Mouse (Mus musculus): ENCODE measurements around the gene Adgrb3. TPM values are rescaled to one million over a fixed set of nuclear protein-coding genes. Genes with fewer than 3 reads are reported as not detected.

The Adgrb3 gene
- polyA plus RNA-seq, 1 experiment = not detected

DNA sequence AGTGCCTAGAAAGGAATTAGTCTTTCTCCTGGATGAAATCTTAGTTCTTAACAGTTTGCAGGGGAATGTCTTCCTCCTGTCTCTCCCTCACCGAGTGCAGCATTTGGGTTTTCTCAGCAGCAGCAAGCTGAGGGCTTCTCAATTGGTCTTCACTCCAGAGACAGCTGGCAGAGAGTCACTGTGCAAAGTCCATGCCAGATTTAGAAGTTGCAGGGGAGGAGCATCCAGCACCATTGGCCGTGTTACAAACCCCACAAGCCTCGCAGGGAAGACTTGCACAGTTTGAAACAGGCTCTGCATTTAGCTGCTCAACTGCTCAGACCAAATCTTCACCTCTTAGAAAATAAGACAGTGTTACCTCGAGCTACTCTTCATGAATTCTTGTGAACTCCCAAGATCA is 724.1 kb downstream of the Adgrb3 start:
- Histone ChIP-seq H3K4me1 (ENCODE audit: control insufficient read depth, insufficient read depth, low read length) (no peaks in the 10 kb centered on the region), H3K4me3 (ENCODE audit: insufficient read depth, low read length) (no peak overlapping the region), H3K27ac (ENCODE audit: insufficient read depth, low read depth, low read length) (no peak overlapping the region)
- TF ChIP-seq POLR2A (IDR thresholded peaks at IDR 0.05; ENCODE audit: borderline replicate concordance, low read depth, low read length) (no peak), CTCF (IDR thresholded peaks at IDR 0.05; ENCODE audit: low read depth, low read length) (no peak)

DNA sequence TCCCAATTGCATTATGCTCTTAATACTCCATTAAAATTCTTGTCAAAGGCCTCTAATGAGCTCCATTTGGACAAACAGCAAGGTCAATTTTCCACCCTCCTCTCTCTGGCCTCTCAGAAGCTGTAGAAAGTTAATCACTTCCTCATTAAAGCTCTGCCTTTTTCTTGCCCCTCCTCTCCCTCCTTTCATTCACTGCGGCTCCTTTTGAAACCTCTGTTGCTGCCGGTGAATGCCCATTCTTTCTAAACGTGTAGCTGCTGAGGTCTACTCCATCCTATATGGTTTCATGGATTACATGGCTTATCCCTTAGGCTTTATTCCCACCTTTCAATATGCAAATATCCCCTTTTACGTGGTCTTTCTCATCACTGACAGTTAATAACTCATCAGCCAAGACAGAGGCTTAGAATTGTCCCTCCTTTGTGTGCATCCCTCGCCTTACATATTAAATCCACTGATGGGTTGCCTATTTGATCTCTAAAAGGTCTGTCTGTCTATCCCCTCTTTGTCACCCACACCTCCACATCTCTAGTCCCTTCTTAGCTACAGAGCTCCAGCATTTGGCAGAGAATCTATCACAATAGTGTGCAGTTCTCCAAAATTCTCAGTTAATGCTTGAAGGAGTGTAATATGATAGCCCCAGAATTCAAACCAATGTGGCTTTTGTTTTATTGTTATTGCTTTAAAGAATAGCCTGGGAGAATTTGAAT is 741.3 kb downstream of the Adgrb3 start:
- TF ChIP-seq CTCF (IDR thresholded peaks at IDR 0.05; ENCODE audit: low read depth, low read length) (no peak), POLR2A (IDR thresholded peaks at IDR 0.05; ENCODE audit: borderline replicate concordance, low read depth, low read length) (no peak)
- Histone ChIP-seq H3K27ac (ENCODE audit: insufficient read depth, low read depth, low read length) (no peak overlapping the region), H3K4me1 (ENCODE audit: control insufficient read depth, insufficient read depth, low read length) (no peaks in the 10 kb centered on the region), H3K4me3 (ENCODE audit: insufficient read depth, low read length) (no peak overlapping the region)

- H3K27ac ChIP-seq (ENCODE audit: insufficient read depth, low read depth, low read length) = no peak overlapping the region
- no peaks in the 10 kb centered on the region for H3K4me1 ChIP-seq (ENCODE audit: control insufficient read depth, insufficient read depth, low read length)
- no peak overlapping the region for H3K4me3 ChIP-seq (ENCODE audit: insufficient read depth, low read length)
- TF ChIP-seq CTCF (IDR thresholded peaks at IDR 0.05; ENCODE audit: low read depth, low read length) = no peak
- TF ChIP-seq POLR2A (IDR thresholded peaks at IDR 0.05; ENCODE audit: borderline replicate concordance, low read depth, low read length) = no peak
Observed at GRCm38 (mm10) chr1:25085616-25086372, 743.7 kb downstream of the Adgrb3 start.

DNA sequence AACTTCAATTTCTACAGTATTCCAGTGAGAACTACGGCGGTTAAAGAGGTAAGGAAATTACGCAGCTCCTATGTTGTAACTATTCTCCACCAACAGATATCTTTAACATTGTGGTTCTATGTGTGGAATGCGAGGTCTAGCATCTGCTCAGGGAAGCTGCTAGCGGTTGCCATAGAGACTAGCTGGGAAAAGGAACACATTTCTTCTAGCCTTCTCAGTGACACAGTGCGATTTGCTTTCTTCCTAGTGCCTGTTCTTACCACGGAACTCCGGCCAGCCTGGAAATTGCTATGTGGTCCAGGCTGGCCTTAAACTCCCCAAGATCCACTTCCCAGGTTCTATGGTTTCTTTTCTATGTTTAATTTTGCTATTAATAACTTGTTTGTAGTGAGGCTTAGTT is 747.1 kb downstream of the Adgrb3 start:
- H3K4me3 ChIP-seq (ENCODE audit: insufficient read depth, low read length) = no peak overlapping the region
- no peak overlapping the region for H3K27ac ChIP-seq (ENCODE audit: insufficient read depth, low read depth, low read length)
- H3K4me1 ChIP-seq (ENCODE audit: control insufficient read depth, insufficient read depth, low read length) = no peaks in the 10 kb centered on the region
- no peak for TF ChIP-seq CTCF (IDR thresholded peaks at IDR 0.05; ENCODE audit: low read depth, low read length)
- TF ChIP-seq POLR2A (IDR thresholded peaks at IDR 0.05; ENCODE audit: borderline replicate concordance, low read depth, low read length) = no peak

GRCm38 (mm10) chr1:25081265-25081849 is 748.1 kb downstream of the Adgrb3 start:
- no peak overlapping the region for H3K27ac ChIP-seq (ENCODE audit: insufficient read depth, low read depth, low read length)
- H3K4me3 ChIP-seq (ENCODE audit: insufficient read depth, low read length) = no peak overlapping the region
- TF ChIP-seq POLR2A (IDR thresholded peaks at IDR 0.05; ENCODE audit: borderline replicate concordance, low read depth, low read length) (no peak), CTCF (IDR thresholded peaks at IDR 0.05; ENCODE audit: low read depth, low read length) (no peak)
- H3K4me1 ChIP-seq (ENCODE audit: control insufficient read depth, insufficient read depth, low read length) = no peaks in the 10 kb centered on the region

- Histone ChIP-seq H3K4me3 (ENCODE audit: insufficient read depth, low read length) (no peak overlapping the region), H3K4me1 (ENCODE audit: control insufficient read depth, insufficient read depth, low read length) (no peaks in the 10 kb centered on the region), H3K27ac (ENCODE audit: insufficient read depth, low read depth, low read length) (no peak overlapping the region)
- TF ChIP-seq CTCF (IDR thresholded peaks at IDR 0.05; ENCODE audit: low read depth, low read length) (no peak), POLR2A (IDR thresholded peaks at IDR 0.05; ENCODE audit: borderline replicate concordance, low read depth, low read length) (no peak)
Observed at GRCm38 (mm10) chr1:25079395-25079794, 750.1 kb downstream of the Adgrb3 start.

DNA sequence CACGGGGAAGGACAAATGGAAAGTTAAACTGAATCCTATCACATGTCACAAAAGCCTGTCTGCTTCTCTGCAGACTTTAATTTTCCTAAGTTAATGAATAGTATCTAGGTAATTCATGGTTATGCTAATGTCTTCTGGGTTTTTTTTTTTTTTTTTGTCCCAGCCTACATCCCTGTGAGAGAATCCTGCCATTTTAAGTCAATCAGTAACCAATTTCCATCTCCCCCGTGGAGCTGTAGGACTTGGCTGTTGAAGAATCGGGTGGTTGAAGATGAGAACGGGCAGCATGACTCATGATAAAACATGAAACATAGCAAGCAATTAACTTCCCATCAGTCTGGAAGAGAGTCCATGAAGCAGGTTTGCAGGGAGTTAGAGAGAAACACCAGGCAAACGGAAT is 753.6 kb downstream of the Adgrb3 start:
- H3K27ac ChIP-seq (ENCODE audit: insufficient read depth, low read depth, low read length) = no peak overlapping the region

GRCm38 (mm10) chr1:25063964-25064363 is 765.5 kb downstream of the Adgrb3 start:
- Histone ChIP-seq H3K27ac (ENCODE audit: insufficient read depth, low read depth, low read length) (no peak overlapping the region), H3K4me3 (ENCODE audit: insufficient read depth, low read length) (no peak overlapping the region), H3K4me1 (ENCODE audit: control insufficient read depth, insufficient read depth, low read length) (no peaks in the 10 kb centered on the region)
- TF ChIP-seq POLR2A (IDR thresholded peaks at IDR 0.05; ENCODE audit: borderline replicate concordance, low read depth, low read length) (no peak), CTCF (IDR thresholded peaks at IDR 0.05; ENCODE audit: low read depth, low read length) (no peak)

More for the DNA sequence above, 753.6 kb downstream of the Adgrb3 start:
- no peaks in the 10 kb centered on the region for H3K4me1 ChIP-seq (ENCODE audit: control insufficient read depth, insufficient read depth, low read length)
- TF ChIP-seq POLR2A (IDR thresholded peaks at IDR 0.05; ENCODE audit: borderline replicate concordance, low read depth, low read length) (no peak), CTCF (IDR thresholded peaks at IDR 0.05; ENCODE audit: low read depth, low read length) (no peak)
- H3K4me3 ChIP-seq (ENCODE audit: insufficient read depth, low read length) = no peak overlapping the region

DNA sequence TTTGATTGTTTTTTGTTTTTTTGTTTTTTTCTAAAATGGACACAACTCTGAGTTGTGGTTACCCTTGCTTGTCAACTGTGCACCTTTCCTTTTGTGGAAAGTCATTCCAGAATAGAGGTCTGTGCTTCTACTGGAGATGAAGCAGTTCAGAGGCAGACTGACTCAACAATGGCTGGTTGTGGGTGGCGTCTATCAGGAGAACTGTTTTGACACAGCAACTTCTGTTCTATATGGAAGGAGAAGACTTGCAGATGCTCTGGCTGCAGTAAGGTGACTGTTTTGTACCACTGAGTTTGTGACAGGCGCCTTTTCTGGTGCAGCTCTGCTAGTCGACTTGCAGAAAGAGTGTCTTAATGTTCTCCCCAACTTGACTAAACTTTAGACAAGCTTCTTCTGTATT is 768.6 kb downstream of the Adgrb3 start:
- TF ChIP-seq CTCF (IDR thresholded peaks at IDR 0.05; ENCODE audit: low read depth, low read length) (no peak), POLR2A (IDR thresholded peaks at IDR 0.05; ENCODE audit: borderline replicate concordance, low read depth, low read length) (no peak)

DNA sequence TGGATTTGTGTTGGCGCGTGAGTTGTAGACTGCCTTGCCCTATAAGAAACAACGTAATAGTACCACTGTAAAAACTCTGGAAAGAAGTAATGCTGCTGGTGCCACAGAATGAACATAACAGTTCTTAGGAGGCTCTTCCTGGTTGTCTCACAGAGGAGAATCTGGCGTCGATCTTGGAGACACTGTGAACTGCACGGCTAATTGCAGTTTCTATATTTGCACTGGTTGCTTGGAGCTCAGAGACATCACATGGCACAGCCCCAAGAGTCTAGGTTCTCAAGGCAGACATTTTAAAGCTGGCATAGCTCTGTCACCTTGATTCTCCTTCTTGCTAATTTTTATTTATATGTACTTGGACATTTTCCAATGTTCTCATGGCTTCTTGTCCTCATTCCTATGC is 769.3 kb downstream of the Adgrb3 start:
- no peak for TF ChIP-seq CTCF (IDR thresholded peaks at IDR 0.05; ENCODE audit: low read depth, low read length)
- no peak for TF ChIP-seq POLR2A (IDR thresholded peaks at IDR 0.05; ENCODE audit: borderline replicate concordance, low read depth, low read length)
- no peak overlapping the region for H3K4me3 ChIP-seq (ENCODE audit: insufficient read depth, low read length)
- H3K27ac ChIP-seq (ENCODE audit: insufficient read depth, low read depth, low read length) = no peak overlapping the region
- H3K4me1 ChIP-seq (ENCODE audit: control insufficient read depth, insufficient read depth, low read length) = no peaks in the 10 kb centered on the region

More for the DNA sequence above, 768.6 kb downstream of the Adgrb3 start:
- Histone ChIP-seq H3K4me3 (ENCODE audit: insufficient read depth, low read length) (no peak overlapping the region), H3K27ac (ENCODE audit: insufficient read depth, low read depth, low read length) (no peak overlapping the region), H3K4me1 (ENCODE audit: control insufficient read depth, insufficient read depth, low read length) (no peaks in the 10 kb centered on the region)
